Mouse (Mus musculus): ENCODE measurements around the gene Robo1. TPM values are rescaled to one million over a fixed set of nuclear protein-coding genes. Genes with fewer than 3 reads are reported as not detected.

Robo1 gene
- total RNA-seq, 2 experiments from 2014 or later: 103 to 112 TPM

GRCm38 (mm10) chr16:72735175-72735574 is 427.1 kb downstream of the Robo1 start:
- no peak for DNase-seq (ENCODE audit: low spot score in 2 of 2)

GRCm38 (mm10) chr16:72735588-72735987 is 427.5 kb downstream of the Robo1 start:
- DNase-seq (ENCODE audit: low spot score in 2 of 2): no peak

- no peak for DNase-seq (ENCODE audit: low spot score in 2 of 2)
Observed at GRCm38 (mm10) chr16:72737154-72737553, 429.0 kb downstream of the Robo1 start.

- no peak for DNase-seq (ENCODE audit: low spot score in 2 of 2)
Observed at GRCm38 (mm10) chr16:72740218-72740617, 432.1 kb downstream of the Robo1 start.

GRCm38 (mm10) chr16:72747696-72748095 is 439.6 kb downstream of the Robo1 start:
- DNase-seq (ENCODE audit: low spot score in 2 of 2): no peak

GRCm38 (mm10) chr16:72765128-72765913 is 457.2 kb downstream of the Robo1 start:
- DNase-seq (ENCODE audit: low spot score in 2 of 2): no peak

GRCm38 (mm10) chr16:72769214-72769834 is 461.2 kb downstream of the Robo1 start:
- DNase-seq (ENCODE audit: low spot score in 2 of 2): no peak

GRCm38 (mm10) chr16:72772348-72772747 is 464.2 kb downstream of the Robo1 start:
- DNase-seq (ENCODE audit: low spot score in 2 of 2): no peak

- DNase-seq (ENCODE audit: low spot score in 2 of 2): no peak
Observed at GRCm38 (mm10) chr16:72773034-72773433, 464.9 kb downstream of the Robo1 start.

GRCm38 (mm10) chr16:72778520-72778919 is 470.4 kb downstream of the Robo1 start:
- no peak for DNase-seq (ENCODE audit: low spot score in 2 of 2)

- DNase-seq (ENCODE audit: low spot score in 2 of 2): no peak
Observed at GRCm38 (mm10) chr16:72782171-72782570, 474.1 kb downstream of the Robo1 start.

- no peak for DNase-seq (ENCODE audit: low spot score in 2 of 2)
Observed at GRCm38 (mm10) chr16:72786079-72786478, 478.0 kb downstream of the Robo1 start.

- no peak for DNase-seq (ENCODE audit: low spot score in 2 of 2)
Observed at GRCm38 (mm10) chr16:72786636-72787035, 478.5 kb downstream of the Robo1 start.

- DNase-seq (ENCODE audit: low spot score in 2 of 2): no peak
Observed at GRCm38 (mm10) chr16:72788017-72788416, 479.9 kb downstream of the Robo1 start.

- no peak for DNase-seq (ENCODE audit: low spot score in 2 of 2)
Observed at GRCm38 (mm10) chr16:72791181-72791705, 483.1 kb downstream of the Robo1 start.

- peak; percentile 72 to 75 for DNase-seq (ENCODE audit: low spot score in 2 of 2)
Observed at GRCm38 (mm10) chr16:72794692-72795378, 486.7 kb downstream of the Robo1 start.

GRCm38 (mm10) chr16:72795379-72795712 is 487.2 kb downstream of the Robo1 start:
- DNase-seq (ENCODE audit: low spot score in 2 of 2): no peak

- no peak for DNase-seq (ENCODE audit: low spot score in 2 of 2)
Observed at GRCm38 (mm10) chr16:72798405-72798949, 490.4 kb downstream of the Robo1 start.

- DNase-seq (ENCODE audit: low spot score in 2 of 2): peak; percentile 28 to 35
Observed at GRCm38 (mm10) chr16:72800121-72800749, 492.1 kb downstream of the Robo1 start.

- DNase-seq (ENCODE audit: low spot score in 2 of 2): no peak
Observed at GRCm38 (mm10) chr16:72800788-72801187, 492.7 kb downstream of the Robo1 start.

GRCm38 (mm10) chr16:72808351-72808750 is 500.2 kb downstream of the Robo1 start:
- DNase-seq (ENCODE audit: low spot score in 2 of 2): no peak

Data from layer of hippocampus, postnatal 10 days (tissue).